Mouse (Mus musculus): Measurements from ENCODE around the gene Chid1. TPM values are rescaled to one million over a fixed set of nuclear protein-coding genes. Genes with fewer than 3 reads are reported as not detected.

Gene Chid1
- total RNA-seq, 2 experiments from 2014 or later: 81.3 to 84.0 TPM

- DNase-seq (ENCODE audit: extremely low spot score in 1 of 2, low spot score in 1 of 2): peak in 1 of 2 experiments; percentile 56
Observed at GRCm38 (mm10) chr7:141480842-141481497, 58.7 kb downstream of the Chid1 start.

- DNase-seq (ENCODE audit: extremely low spot score in 1 of 2, low spot score in 1 of 2): no peak
Observed at GRCm38 (mm10) chr7:141478270-141478748, 61.3 kb downstream of the Chid1 start.

- no peak for DNase-seq (ENCODE audit: extremely low spot score in 1 of 2, low spot score in 1 of 2)
Observed at GRCm38 (mm10) chr7:141477578-141478269, 61.9 kb downstream of the Chid1 start.

DNA sequence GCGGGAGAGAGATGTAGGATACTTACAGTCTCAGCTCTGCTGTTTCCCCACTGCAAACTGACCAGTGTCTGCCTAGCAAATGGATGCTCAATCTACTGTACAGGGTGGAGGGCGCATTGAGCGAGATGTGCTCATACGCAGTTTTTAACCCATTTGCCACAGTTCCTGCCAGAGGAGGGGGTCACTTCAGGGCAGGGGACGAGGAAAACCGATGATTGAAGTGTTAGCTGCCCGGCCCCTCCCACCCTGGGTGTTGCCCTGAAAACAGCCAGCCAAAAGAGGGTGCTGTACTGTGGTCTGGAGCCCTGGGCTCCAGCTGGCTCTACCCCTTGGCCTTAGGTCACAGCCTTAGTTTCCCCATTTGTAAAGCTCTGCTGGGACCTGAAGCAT is 62.7 kb downstream of the Chid1 start:
- DNase-seq (ENCODE audit: extremely low spot score in 1 of 2, low spot score in 1 of 2): no peak

- DNase-seq (ENCODE audit: extremely low spot score in 1 of 2, low spot score in 1 of 2): no peak
Observed at GRCm38 (mm10) chr7:141476226-141476980, 63.3 kb downstream of the Chid1 start.

DNA sequence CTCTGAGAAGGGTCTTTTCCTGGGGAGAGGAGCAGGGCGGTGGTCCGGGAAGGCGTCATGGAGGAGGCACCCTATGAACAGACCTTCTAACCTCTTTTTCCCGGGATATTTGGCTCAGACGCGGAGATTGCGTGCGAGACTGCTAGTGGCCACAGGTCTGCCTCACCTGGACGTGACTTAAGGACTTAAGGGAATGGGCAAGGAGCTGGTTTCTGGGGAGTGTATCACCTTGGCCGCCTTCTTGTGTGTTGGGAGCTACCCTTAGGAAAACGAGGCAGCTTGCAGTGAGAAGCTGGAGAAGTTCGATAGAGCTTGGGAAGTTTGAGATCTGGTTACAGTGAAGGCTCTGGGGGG is 63.9 kb downstream of the Chid1 start:
- no peak for DNase-seq (ENCODE audit: extremely low spot score in 1 of 2, low spot score in 1 of 2)

GRCm38 (mm10) chr7:141475011-141475804 is 64.4 kb downstream of the Chid1 start, which contains the start of the genes Polr2l and Tspan4:
Polr2l (minus strand) TSS chr7:141475132.
Tspan4 (plus strand) TSS chr7:141475240.
- peak; percentile 78 to 93 for DNase-seq (ENCODE audit: extremely low spot score in 1 of 2, low spot score in 1 of 2)

DNA sequence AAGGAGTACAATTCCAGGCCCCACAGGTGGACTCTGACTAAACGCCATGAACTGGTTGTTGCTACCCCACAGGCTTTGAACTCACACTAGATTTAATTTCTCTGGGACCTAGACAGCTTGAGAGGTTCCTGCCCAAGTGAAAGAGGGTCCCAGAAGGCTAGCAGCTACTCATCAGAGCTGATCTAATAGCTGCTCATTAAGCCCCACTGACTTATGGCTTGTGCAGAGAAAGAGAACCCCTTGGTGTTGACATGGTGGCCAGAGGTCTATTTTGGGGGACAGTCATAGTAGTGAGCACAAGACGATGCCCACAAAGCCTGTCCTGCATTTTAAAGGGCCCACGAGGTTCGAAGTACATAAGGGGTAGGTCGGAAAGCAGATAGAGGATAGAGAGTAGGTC is 65.5 kb downstream of the Chid1 start:
- no peak for DNase-seq (ENCODE audit: extremely low spot score in 1 of 2, low spot score in 1 of 2)

DNA sequence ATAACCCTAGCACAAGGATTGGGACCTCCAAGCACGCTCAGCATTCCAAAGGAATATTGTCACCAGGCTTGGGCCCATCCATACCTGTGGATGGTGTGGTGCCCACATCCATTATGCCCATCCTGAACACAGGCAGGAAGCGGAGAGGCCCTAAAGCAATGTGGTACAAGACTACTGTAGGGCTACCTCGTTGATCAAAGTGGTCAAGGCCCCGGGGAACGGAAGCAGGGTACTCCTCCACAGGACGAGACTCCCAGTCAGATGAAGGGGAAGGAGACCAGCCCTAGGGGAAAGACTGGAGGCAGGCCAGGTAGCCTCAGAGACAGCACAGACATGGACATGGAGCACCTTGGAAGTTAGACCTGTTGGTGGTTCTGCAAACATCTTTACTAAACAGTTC is 66.9 kb downstream of the Chid1 start:
- no peak for DNase-seq (ENCODE audit: extremely low spot score in 1 of 2, low spot score in 1 of 2)

DNA sequence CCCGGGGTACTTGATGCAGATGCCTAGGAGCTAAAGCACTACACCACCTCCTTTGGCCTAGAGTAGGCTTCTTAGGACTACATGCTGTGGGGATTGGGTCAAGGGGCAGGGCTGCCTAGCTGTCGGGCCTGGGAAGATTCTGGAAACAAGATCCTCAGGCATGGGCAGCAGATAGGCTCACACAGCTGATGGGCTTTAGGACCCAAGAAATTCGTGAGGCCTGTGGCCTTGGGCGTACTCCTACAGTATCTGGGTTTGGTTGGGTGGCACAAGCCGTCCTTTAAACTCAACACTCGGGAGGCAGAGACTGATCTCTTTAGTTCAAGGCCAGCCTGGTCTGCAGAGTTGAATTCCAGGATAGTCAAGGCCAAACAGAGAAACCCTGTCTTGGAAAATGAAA is 67.4 kb downstream of the Chid1 start:
- no peak for DNase-seq (ENCODE audit: extremely low spot score in 1 of 2, low spot score in 1 of 2)

DNA sequence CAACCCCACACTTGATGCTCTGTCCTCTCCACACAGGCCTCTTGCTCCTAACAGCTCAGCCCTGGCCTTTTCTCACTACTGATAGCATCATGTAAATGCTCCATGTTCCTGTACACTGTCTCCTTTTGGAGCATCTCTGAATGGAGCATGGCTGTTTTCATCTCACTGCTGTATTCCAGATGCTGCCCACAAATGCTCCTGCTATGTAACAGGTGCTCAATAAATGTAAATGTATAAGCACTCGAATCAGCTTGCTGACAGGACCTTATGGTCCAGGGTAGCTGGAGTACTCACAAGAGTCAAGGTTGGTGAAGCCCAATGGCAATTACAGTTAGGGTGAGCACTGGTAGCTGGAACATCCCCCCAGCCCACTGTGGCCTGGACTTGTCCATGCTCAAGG is 68.4 kb downstream of the Chid1 start:
- no peak for DNase-seq (ENCODE audit: extremely low spot score in 1 of 2, low spot score in 1 of 2)

GRCm38 (mm10) chr7:141470637-141470944 is 69.1 kb downstream of the Chid1 start:
- DNase-seq (ENCODE audit: extremely low spot score in 1 of 2, low spot score in 1 of 2): no peak

DNA sequence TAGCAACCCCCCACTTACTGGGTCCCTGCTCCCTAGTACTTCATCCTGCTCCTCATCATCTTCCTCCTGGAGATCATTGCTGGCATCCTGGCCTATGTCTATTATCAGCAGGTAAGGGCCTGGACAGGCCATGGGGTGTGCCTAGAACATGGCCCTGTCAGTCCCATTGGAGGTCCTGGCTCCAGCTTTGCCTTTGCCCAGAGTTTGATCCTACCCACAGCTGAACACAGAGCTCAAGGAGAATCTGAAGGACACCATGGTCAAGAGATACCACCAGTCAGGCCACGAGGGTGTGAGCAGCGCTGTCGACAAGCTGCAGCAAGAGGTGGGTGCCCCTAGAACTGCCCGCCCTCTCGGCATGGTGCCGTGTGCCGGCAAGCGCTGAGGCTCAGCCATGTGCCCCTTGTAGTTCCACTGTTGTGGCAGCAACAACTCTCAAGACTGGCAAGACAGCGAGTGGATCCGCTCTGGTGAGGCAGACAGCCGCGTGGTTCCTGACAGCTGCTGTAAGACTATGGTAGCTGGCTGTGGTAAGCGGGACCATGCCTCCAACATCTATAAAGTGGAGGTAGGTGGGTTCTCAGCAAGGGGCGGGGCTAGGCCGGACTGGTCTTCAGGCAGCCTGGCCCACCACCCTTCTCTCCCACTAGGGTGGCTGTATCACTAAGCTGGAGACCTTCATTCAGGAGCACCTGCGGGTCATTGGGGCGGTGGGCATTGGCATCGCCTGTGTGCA is 69.6 kb downstream of the Chid1 start:
- DNase-seq (ENCODE audit: extremely low spot score in 1 of 2, low spot score in 1 of 2): no peak

- DNase-seq (ENCODE audit: extremely low spot score in 1 of 2, low spot score in 1 of 2): no peak
Observed at GRCm38 (mm10) chr7:141469352-141469751, 70.3 kb downstream of the Chid1 start.

DNA sequence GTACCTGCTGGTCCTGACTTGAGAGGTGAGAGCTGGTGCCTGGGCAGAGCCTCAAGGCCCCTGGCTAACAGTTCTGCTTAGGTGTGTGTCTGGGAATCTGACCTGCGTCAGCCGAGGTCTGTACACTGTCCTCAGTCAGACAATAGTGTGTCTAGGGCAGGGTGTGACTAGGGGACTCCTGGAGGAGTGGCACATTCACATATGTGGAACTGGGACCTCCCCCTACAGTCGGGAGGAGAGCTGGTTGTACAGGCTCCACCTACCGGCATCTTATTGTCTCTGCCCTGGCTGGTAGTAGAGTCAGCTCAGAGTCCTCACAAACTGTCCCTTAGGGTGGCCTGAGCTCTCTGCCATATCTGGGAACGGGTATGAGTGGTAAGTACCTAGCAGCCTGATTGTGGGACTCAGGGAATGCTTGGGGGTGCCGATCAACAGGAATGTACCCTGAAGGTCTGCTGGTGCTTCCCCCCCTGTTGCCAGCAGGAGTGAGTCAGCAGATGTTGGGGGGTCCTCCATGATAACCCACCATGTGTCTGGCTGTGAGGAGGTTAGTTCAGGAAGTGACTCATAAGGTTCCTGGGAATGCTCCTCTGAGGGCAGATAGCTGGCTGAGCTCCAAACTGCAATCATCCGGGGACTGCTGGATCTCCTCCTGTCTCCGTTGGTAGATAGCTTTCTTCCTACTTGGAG is 71.0 kb downstream of the Chid1 start:
- peak in 1 of 2 experiments; percentile 38 for DNase-seq (ENCODE audit: extremely low spot score in 1 of 2, low spot score in 1 of 2)

GRCm38 (mm10) chr7:141468164-141468521 is 71.5 kb downstream of the Chid1 start:
- no peak for DNase-seq (ENCODE audit: extremely low spot score in 1 of 2, low spot score in 1 of 2)

GRCm38 (mm10) chr7:141467230-141468030 is 72.2 kb downstream of the Chid1 start, which contains the start of gene Cd151:
Cd151 (plus strand) TSS chr7:141467392.
- peak; percentile 49 to 54 for DNase-seq (ENCODE audit: extremely low spot score in 1 of 2, low spot score in 1 of 2)

GRCm38 (mm10) chr7:141466607-141467148 is 73.0 kb downstream of the Chid1 start:
- DNase-seq (ENCODE audit: extremely low spot score in 1 of 2, low spot score in 1 of 2): no peak
